Mouse (Mus musculus): ENCODE data around the gene Pdgfb. TPM values are rescaled to one million over a fixed set of nuclear protein-coding genes. Genes with fewer than 3 reads are reported as not detected.

The Pdgfb gene
- 6.7 and 8.0 TPM in 2 replicates for polyA plus RNA-seq (2015; fragmentation: Nextera tagmentation; extraction: Ambion mirVana)

DNA sequence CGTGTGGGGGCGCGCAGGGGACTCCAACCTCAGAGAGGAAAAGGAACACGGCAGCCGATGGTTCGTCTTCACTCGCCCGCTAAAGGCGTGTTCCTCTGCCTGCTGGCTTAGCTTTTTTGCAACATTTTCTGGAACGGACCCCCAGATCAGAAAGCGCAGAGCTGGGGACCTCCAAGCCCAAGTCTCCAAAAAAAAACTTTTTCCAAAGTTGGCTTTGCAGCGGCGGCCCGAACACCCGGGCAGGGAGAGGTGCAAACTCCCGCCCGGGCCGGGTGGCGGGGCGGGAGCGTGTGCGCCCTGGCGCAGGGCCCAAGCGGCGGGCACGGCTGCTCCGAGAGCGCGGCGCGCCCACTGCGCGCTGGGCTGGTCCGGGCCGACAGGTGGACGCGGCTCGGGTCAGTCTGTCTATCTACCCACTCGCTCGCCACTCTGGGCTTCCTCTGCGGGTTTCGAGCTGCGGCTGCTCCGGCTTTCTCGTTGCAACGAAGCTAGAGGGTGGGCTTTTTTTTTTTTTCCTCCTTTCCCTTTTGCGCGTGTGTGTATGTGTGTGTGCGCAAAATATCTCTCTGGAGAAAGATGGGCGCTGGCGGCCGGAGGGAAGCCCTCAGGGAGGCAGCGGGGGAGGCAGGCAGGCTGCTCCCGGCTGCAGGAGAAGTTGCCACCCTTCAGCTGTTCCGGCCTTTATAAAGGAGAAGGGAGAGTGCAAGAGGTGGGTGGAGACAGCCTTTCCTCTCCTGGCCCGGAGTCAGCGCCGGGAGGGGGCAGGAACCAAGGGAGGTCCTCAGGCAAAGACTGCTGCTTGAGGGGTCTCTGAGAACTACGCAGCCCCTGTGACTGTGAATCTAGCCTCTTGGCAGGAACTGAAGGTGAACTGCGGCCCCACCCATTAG is at the start of gene Pdgfb:
Pdgfb (minus strand) TSS at position 657 of the 890 bp plus-strand sequence.
- H3K27ac ChIP-seq (ENCODE audit: low read depth, low read length), result peak within 1 kb of the TSS; percentile 84
- no peak for ATAC-seq
- H3K4me1 ChIP-seq (ENCODE audit: control insufficient read depth, insufficient read depth, low read depth, low read length), result peaks cover 29% of the 10 kb centered on the region
- H3K27me3 ChIP-seq (replicated peaks; ENCODE audit: control insufficient read depth, insufficient read depth, low read length), result peaks cover 18% of the 10 kb centered on the region
- no peaks in the 10 kb centered on the region for H3K36me3 ChIP-seq (ENCODE audit: control insufficient read depth, insufficient read depth, low read length)
- peak within 1 kb of the TSS; percentile 93 for H3K9ac ChIP-seq (ENCODE audit: low read depth, low read length)
- peak within 1 kb of the TSS; percentile 92 for H3K4me2 ChIP-seq (ENCODE audit: low read length)
- no peaks in the 10 kb centered on the region for H3K9me3 ChIP-seq (ENCODE audit: control insufficient read depth, low read length)
- under 1% methylated on average over 60 of the region's 60 CpGs for WGBS
- peak within 1 kb of the TSS; percentile 73 for H3K4me3 ChIP-seq (ENCODE audit: low read length)

DNA sequence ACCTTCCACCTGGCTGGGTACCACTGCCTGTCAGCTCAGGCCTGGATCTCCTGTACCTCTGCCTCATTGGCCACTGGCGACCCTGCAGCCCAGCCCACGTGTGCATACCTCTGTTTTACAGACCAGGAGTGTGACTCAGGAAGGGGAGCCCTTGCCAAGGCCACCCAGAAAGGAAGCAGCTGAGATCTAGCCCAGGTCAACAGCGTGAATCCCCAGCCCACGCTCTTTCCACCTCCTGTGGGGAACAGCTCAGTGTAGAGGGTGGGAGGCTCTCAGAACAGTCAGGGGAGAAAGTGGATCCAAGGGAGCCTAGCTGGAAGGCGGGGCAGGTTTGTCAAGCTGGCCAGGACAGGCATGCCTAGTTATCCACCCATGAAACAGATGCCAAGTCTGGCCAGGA is 48.0 kb upstream of the Pdgfb start:
- Histone ChIP-seq H3K27me3 (replicated peaks; ENCODE audit: control insufficient read depth, insufficient read depth, low read length) (no peaks in the 10 kb centered on the region), H3K9ac (ENCODE audit: low read depth, low read length) (no peak overlapping the region), H3K9me3 (ENCODE audit: control insufficient read depth, low read length) (no peaks in the 10 kb centered on the region), H3K27ac (ENCODE audit: low read depth, low read length) (no peak overlapping the region), H3K36me3 (ENCODE audit: control insufficient read depth, insufficient read depth, low read length) (no peaks in the 10 kb centered on the region), H3K4me2 (ENCODE audit: low read length) (no peak overlapping the region), H3K4me3 (ENCODE audit: low read length) (no peak overlapping the region), H3K4me1 (ENCODE audit: control insufficient read depth, insufficient read depth, low read depth, low read length) (no peaks in the 10 kb centered on the region)
- 45% methylated on average over 5 of the region's 5 CpGs for WGBS
- no peak for ATAC-seq

DNA sequence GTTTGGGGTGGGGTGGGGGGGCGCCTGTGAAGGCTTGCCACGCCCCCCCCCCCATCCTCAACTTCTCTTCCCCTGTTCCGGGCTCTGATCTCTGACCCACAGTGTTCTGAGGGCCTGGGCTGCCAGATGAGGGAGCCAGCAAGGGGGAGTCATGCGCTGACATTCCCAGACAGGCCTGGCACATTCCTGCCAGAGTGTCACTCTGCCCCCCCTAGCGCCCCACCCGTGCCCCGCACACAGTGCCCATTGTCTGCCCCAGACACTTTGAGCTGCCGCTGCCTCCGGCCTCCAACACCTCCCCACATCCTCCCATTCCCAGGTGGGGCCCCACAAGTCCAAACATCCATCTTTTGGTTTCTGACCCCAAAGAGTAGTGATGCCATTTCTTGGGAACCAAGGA is 47.6 kb upstream of the Pdgfb start:
- H3K27ac ChIP-seq (ENCODE audit: low read depth, low read length), result no peak overlapping the region
- H3K36me3 ChIP-seq (ENCODE audit: control insufficient read depth, insufficient read depth, low read length), result no peaks in the 10 kb centered on the region
- H3K27me3 ChIP-seq (replicated peaks; ENCODE audit: control insufficient read depth, insufficient read depth, low read length), result no peaks in the 10 kb centered on the region
- no peak overlapping the region for H3K4me3 ChIP-seq (ENCODE audit: low read length)
- H3K4me2 ChIP-seq (ENCODE audit: low read length), result no peak overlapping the region
- ATAC-seq, result no peak
- no peaks in the 10 kb centered on the region for H3K9me3 ChIP-seq (ENCODE audit: control insufficient read depth, low read length)
- H3K4me1 ChIP-seq (ENCODE audit: control insufficient read depth, insufficient read depth, low read depth, low read length), result no peaks in the 10 kb centered on the region
- H3K9ac ChIP-seq (ENCODE audit: low read depth, low read length), result no peak overlapping the region
- 70% methylated on average over 6 of the region's 9 CpGs for WGBS

DNA sequence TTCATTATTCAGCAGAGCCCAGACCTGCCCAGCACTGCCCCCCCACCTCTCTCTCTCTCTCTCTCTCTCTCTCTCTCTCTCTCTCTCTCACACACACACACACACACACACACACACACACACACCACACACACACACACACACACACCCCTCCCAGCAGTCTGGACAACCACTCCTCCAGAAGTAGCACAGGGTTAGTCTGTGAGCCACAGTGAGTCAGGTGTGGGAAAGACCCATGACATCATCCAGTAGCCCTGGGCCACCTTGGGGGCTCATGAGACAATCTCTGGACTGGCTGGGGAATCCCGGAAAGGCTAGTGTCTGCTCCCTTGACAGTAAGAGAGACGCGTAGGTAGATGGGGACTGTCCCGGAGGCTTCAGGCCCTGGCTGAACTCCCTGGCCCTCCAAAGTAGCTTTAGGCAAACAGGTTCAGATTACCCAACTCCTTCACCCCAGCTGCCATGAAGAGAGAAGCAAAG is 46.3 kb upstream of the Pdgfb start:
- Histone ChIP-seq H3K4me2 (ENCODE audit: low read length) (no peak overlapping the region), H3K27me3 (replicated peaks; ENCODE audit: control insufficient read depth, insufficient read depth, low read length) (no peaks in the 10 kb centered on the region), H3K9me3 (ENCODE audit: control insufficient read depth, low read length) (no peaks in the 10 kb centered on the region), H3K27ac (ENCODE audit: low read depth, low read length) (no peak overlapping the region), H3K4me1 (ENCODE audit: control insufficient read depth, insufficient read depth, low read depth, low read length) (no peaks in the 10 kb centered on the region), H3K4me3 (ENCODE audit: low read length) (no peak overlapping the region), H3K36me3 (ENCODE audit: control insufficient read depth, insufficient read depth, low read length) (no peaks in the 10 kb centered on the region), H3K9ac (ENCODE audit: low read depth, low read length) (no peak overlapping the region)
- WGBS, result 87% methylated on average over 4 of the region's 4 CpGs
- no peak for ATAC-seq

DNA sequence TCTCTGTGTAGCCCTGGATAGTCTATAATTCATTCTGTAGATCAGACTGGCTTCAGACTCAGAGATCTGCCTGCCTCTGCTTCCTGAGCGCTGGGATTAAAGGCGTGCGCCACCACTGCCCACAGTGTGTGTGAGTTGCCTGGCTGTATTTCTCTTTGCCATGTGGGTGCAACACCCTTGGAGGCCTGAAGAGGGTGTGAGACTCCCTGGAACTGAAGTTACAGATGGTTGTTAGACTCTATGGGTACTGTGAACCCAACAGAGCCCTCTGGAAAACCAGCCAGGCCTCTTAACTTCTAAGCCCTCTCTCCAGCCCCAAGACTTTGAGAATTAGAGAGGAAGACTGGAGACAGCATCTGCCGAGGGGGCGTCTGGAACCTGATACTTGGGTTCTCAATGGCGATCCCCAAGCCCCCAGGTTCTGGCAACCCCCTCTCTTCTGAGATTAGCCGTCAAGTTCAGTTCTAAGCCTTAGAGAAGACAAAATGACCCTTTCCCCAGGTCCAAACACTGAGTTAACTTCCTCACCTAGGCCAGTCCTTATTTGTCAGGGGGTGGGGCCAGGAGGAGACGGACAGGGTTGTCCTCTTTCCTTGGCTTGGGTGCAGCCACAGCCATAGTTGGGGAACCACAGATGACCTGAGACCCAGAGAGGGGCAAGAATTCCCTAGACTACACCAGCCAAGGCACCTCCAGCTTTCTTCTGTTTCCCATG is 45.7 kb upstream of the Pdgfb start:
- ATAC-seq, result no peak
- H3K4me1 ChIP-seq (ENCODE audit: control insufficient read depth, insufficient read depth, low read depth, low read length), result no peaks in the 10 kb centered on the region
- no peak overlapping the region for H3K27ac ChIP-seq (ENCODE audit: low read depth, low read length)
- no peaks in the 10 kb centered on the region for H3K36me3 ChIP-seq (ENCODE audit: control insufficient read depth, insufficient read depth, low read length)
- H3K4me2 ChIP-seq (ENCODE audit: low read length), result no peak overlapping the region
- no peak overlapping the region for H3K9ac ChIP-seq (ENCODE audit: low read depth, low read length)
- H3K4me3 ChIP-seq (ENCODE audit: low read length), result no peak overlapping the region
- no peaks in the 10 kb centered on the region for H3K9me3 ChIP-seq (ENCODE audit: control insufficient read depth, low read length)
- no peaks in the 10 kb centered on the region for H3K27me3 ChIP-seq (replicated peaks; ENCODE audit: control insufficient read depth, insufficient read depth, low read length)
- WGBS, result 94% methylated on average over 8 of the region's 8 CpGs

DNA sequence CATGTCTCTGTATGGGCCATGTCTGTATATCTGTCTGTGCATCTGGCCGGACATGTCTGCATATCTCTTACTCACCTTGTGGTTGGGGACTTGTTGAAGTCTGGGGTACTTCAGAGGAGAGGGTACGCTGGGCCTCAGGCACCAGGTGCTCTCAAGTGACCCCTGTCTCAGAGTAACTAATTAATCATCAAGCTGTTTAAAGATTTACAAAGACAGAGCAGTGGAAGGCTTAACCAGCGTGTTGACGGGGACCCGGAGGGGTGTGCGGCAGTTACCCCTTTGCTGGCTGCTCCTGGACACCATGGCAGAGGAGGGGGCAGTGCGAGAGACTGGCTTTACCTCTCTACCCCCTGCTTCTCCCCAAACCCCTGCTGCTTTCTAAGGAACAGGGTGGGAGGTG is 44.8 kb upstream of the Pdgfb start:
- no peaks in the 10 kb centered on the region for H3K9me3 ChIP-seq (ENCODE audit: control insufficient read depth, low read length)
- H3K4me2 ChIP-seq (ENCODE audit: low read length), result no peak overlapping the region
- WGBS, result 71% methylated on average over 7 of the region's 7 CpGs
- no peak overlapping the region for H3K9ac ChIP-seq (ENCODE audit: low read depth, low read length)
- no peak overlapping the region for H3K27ac ChIP-seq (ENCODE audit: low read depth, low read length)
- H3K27me3 ChIP-seq (replicated peaks; ENCODE audit: control insufficient read depth, insufficient read depth, low read length), result no peaks in the 10 kb centered on the region
- no peak overlapping the region for H3K4me3 ChIP-seq (ENCODE audit: low read length)
- ATAC-seq, result no peak
- H3K36me3 ChIP-seq (ENCODE audit: control insufficient read depth, insufficient read depth, low read length), result no peaks in the 10 kb centered on the region
- H3K4me1 ChIP-seq (ENCODE audit: control insufficient read depth, insufficient read depth, low read depth, low read length), result no peaks in the 10 kb centered on the region

DNA sequence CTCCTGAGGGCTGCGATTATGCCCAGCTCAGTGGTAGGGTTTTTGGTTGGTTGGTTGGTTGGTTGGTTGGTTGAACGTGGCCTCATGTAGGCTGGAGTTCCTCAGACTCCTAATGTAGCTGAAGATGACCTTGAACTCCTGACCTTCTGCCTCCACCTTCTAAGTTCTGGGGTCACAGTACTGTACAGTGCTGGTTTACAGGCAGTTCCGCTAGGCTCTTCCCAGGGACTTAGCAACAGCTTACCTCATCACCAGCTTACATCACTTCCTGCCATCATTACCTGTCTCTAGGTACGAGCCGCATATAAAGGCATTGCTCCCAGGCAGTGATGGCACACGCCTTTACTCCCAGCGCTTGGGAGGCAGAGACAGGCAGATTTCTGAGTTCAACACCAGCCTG is 43.4 kb upstream of the Pdgfb start:
- no peak overlapping the region for H3K4me2 ChIP-seq (ENCODE audit: low read length)
- no peak overlapping the region for H3K9ac ChIP-seq (ENCODE audit: low read depth, low read length)
- H3K4me3 ChIP-seq (ENCODE audit: low read length), result no peak overlapping the region
- H3K9me3 ChIP-seq (ENCODE audit: control insufficient read depth, low read length), result no peaks in the 10 kb centered on the region
- no peak overlapping the region for H3K27ac ChIP-seq (ENCODE audit: low read depth, low read length)
- no peaks in the 10 kb centered on the region for H3K27me3 ChIP-seq (replicated peaks; ENCODE audit: control insufficient read depth, insufficient read depth, low read length)
- no peak for ATAC-seq
- H3K36me3 ChIP-seq (ENCODE audit: control insufficient read depth, insufficient read depth, low read length), result no peaks in the 10 kb centered on the region
- H3K4me1 ChIP-seq (ENCODE audit: control insufficient read depth, insufficient read depth, low read depth, low read length), result no peaks in the 10 kb centered on the region
- 89% methylated on average over 7 of the region's 7 CpGs for WGBS

DNA sequence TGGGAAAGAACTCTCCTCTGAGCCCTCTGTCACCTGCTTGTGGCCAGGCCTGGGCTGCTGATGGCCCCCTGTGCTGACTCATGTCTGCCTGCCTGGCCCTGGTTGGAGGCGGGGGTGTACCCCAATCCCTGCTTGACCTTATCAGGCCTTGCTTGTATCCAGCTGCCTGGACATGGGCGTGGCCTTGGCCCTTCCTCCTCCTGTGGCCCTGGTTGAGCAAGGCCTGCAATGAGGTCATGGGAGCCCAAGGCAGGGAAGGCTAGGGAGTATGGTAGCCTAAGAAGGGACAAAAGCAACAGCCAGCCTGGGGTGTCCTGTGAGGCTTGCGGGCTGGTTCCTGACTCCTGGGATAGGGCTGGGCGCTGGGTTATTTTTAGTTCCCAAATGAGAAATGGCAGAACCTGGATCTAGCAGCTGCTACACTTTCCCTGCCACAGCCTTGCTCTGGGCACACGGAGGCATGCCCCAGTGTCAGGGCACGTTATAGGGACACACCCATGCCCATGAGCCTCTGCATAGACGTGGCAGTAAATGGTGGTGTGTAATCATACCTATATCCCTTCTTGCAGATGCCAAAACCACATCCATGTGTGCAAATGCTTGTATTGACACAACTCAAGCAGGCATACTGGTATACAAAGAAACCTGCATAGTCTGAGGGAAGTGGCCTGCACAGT is 39.4 kb upstream of the Pdgfb start:
- WGBS, result 85% methylated on average over 7 of the region's 7 CpGs
- Histone ChIP-seq H3K9ac (ENCODE audit: low read depth, low read length) (no peak overlapping the region), H3K4me3 (ENCODE audit: low read length) (no peak overlapping the region), H3K4me1 (ENCODE audit: control insufficient read depth, insufficient read depth, low read depth, low read length) (no peaks in the 10 kb centered on the region), H3K9me3 (ENCODE audit: control insufficient read depth, low read length) (no peaks in the 10 kb centered on the region), H3K36me3 (ENCODE audit: control insufficient read depth, insufficient read depth, low read length) (no peaks in the 10 kb centered on the region), H3K27me3 (replicated peaks; ENCODE audit: control insufficient read depth, insufficient read depth, low read length) (no peaks in the 10 kb centered on the region), H3K27ac (ENCODE audit: low read depth, low read length) (no peak overlapping the region), H3K4me2 (ENCODE audit: low read length) (no peak overlapping the region)
- no peak for ATAC-seq
